Mouse (Mus musculus) gastrocnemius, postnatal 25 days (tissue): ENCODE measurements around the gene Tnfaip8l1. TPM values are rescaled to one million over a fixed set of nuclear protein-coding genes. Genes with fewer than 3 reads are reported as not detected.

Experiments used
- DNase-seq: peaks from one replicate; pipeline ENCODE4 v3.0.0; 2022
- total RNA-seq, 2 experiments: library from RNA; stranded (reverse); gene quantifications; 1 replicate in 1 of 2; 2 replicates in 1 of 2; pipeline ENCODE4 v1.2.3; 2021

Gene Tnfaip8l1
- total RNA-seq, 2 experiments from 2014 or later, result 0.64 to 0.78 TPM

GRCm38 (mm10) chr17:56137839-56138613 is 24.3 kb upstream of the Tnfaip8l1 start:
- no peak for DNase-seq

- no peak for DNase-seq
Observed at GRCm38 (mm10) chr17:56139355-56139754, 22.9 kb upstream of the Tnfaip8l1 start.

- DNase-seq, result peak; percentile 39
Observed at GRCm38 (mm10) chr17:56139858-56140595, 22.2 kb upstream of the Tnfaip8l1 start, which contains the start of gene Sema6b. Sema6b (minus strand) TSS chr17:56140343.

- DNase-seq, result peak; percentile 10
Observed at GRCm38 (mm10) chr17:56141702-56142605, 20.3 kb upstream of the Tnfaip8l1 start.

- no peak for DNase-seq
Observed at GRCm38 (mm10) chr17:56144546-56144945, 17.7 kb upstream of the Tnfaip8l1 start.

- DNase-seq, result no peak
Observed at GRCm38 (mm10) chr17:56146131-56146530, 16.1 kb upstream of the Tnfaip8l1 start.

GRCm38 (mm10) chr17:56147420-56147819 is 14.9 kb upstream of the Tnfaip8l1 start:
- no peak for DNase-seq

- DNase-seq, result no peak
Observed at GRCm38 (mm10) chr17:56148280-56148679, 14.0 kb upstream of the Tnfaip8l1 start.

- DNase-seq, result no peak
Observed at GRCm38 (mm10) chr17:56148790-56149618, 13.3 kb upstream of the Tnfaip8l1 start.

GRCm38 (mm10) chr17:56149897-56150296 is 12.4 kb upstream of the Tnfaip8l1 start:
- no peak for DNase-seq

- peak; percentile 47 for DNase-seq
Observed at GRCm38 (mm10) chr17:56153643-56154042, 8.6 kb upstream of the Tnfaip8l1 start.

GRCm38 (mm10) chr17:56159729-56160128 is 2.5 kb upstream of the Tnfaip8l1 start:
- peak; percentile 48 for DNase-seq

- no peak for DNase-seq
Observed at GRCm38 (mm10) chr17:56163523-56164102, 1.3 kb downstream of the Tnfaip8l1 start.

GRCm38 (mm10) chr17:56164510-56164909 is 2.2 kb downstream of the Tnfaip8l1 start:
- no peak for DNase-seq

- no peak for DNase-seq
Observed at GRCm38 (mm10) chr17:56165671-56166070, 3.4 kb downstream of the Tnfaip8l1 start.

GRCm38 (mm10) chr17:56169830-56170229 is 7.6 kb downstream of the Tnfaip8l1 start:
- DNase-seq, result no peak

- DNase-seq, result no peak
Observed at GRCm38 (mm10) chr17:56170636-56171035, 8.4 kb downstream of the Tnfaip8l1 start.

GRCm38 (mm10) chr17:56171456-56171855 is 9.2 kb downstream of the Tnfaip8l1 start:
- DNase-seq, result no peak

- DNase-seq, result no peak
Observed at GRCm38 (mm10) chr17:56171881-56172280, 9.6 kb downstream of the Tnfaip8l1 start.

- DNase-seq, result no peak
Observed at GRCm38 (mm10) chr17:56173401-56174046, 11.2 kb downstream of the Tnfaip8l1 start.
